Mouse (Mus musculus): ENCODE measurements at regions not wholly inside any gene's neighbourhood (a gene's known extent, or its start where the extent isn't known, plus 50 kb on each side); places are given as distances from the start of the nearest gene placed in this dataset.

GRCm38 (mm10) chr1:69440564-69441334 lies 246.3 kb downstream of the Ikzf2 start:
- Histone ChIP-seq H3K4me2 (no peak overlapping the region), H3K9me3 (no peaks in the 10 kb centered on the region), H3K4me3 (no peak overlapping the region), H3K36me3 (no peaks in the 10 kb centered on the region), H3K27ac (no peak overlapping the region), H3K9ac (no peak overlapping the region), H3K4me1 (no peaks in the 10 kb centered on the region), H3K27me3 (no peaks in the 10 kb centered on the region)
- 83% methylated on average over 14 of the region's 14 CpGs for whole genome bisulfite sequencing
- ATAC-seq (ENCODE audit: insufficient number of reproducible peaks, low FRiP score, low TSS enrichment, low read depth), result no peak

GRCm38 (mm10) chr1:69437042-69437441 lies 250.0 kb downstream of the Ikzf2 start:
- Histone ChIP-seq H3K9me3 (no peaks in the 10 kb centered on the region), H3K36me3 (no peaks in the 10 kb centered on the region), H3K27ac (no peak overlapping the region), H3K4me2 (no peak overlapping the region), H3K9ac (no peak overlapping the region), H3K4me3 (no peak overlapping the region), H3K27me3 (no peaks in the 10 kb centered on the region), H3K4me1 (no peaks in the 10 kb centered on the region)
- WGBS, result 80% methylated on average over 8 of the region's 8 CpGs
- no peak for ATAC-seq (ENCODE audit: insufficient number of reproducible peaks, low FRiP score, low TSS enrichment, low read depth)

GRCm38 (mm10) chr1:69433655-69434357 lies 253.2 kb downstream of the Ikzf2 start:
- H3K9ac ChIP-seq, result no peak overlapping the region
- H3K9me3 ChIP-seq, result no peaks in the 10 kb centered on the region
- no peak overlapping the region for H3K4me3 ChIP-seq
- no peak for ATAC-seq (ENCODE audit: insufficient number of reproducible peaks, low FRiP score, low TSS enrichment, low read depth)
- 44% methylated on average over 8 of the region's 8 CpGs for WGBS
- H3K27me3 ChIP-seq, result no peaks in the 10 kb centered on the region
- no peaks in the 10 kb centered on the region for H3K4me1 ChIP-seq
- no peak overlapping the region for H3K27ac ChIP-seq
- no peaks in the 10 kb centered on the region for H3K36me3 ChIP-seq
- no peak overlapping the region for H3K4me2 ChIP-seq

GRCm38 (mm10) chr1:69430683-69431407 lies 256.2 kb downstream of the Ikzf2 start:
- Histone ChIP-seq H3K4me3 (no peak overlapping the region), H3K4me1 (no peaks in the 10 kb centered on the region), H3K9me3 (no peaks in the 10 kb centered on the region), H3K4me2 (no peak overlapping the region), H3K36me3 (no peaks in the 10 kb centered on the region), H3K9ac (no peak overlapping the region), H3K27me3 (no peaks in the 10 kb centered on the region), H3K27ac (no peak overlapping the region)
- 53% methylated on average over 8 of the region's 8 CpGs for WGBS
- ATAC-seq (ENCODE audit: insufficient number of reproducible peaks, low FRiP score, low TSS enrichment, low read depth), result no peak

- Histone ChIP-seq H3K27me3 (no peaks in the 10 kb centered on the region), H3K36me3 (no peaks in the 10 kb centered on the region), H3K4me2 (no peak overlapping the region), H3K9me3 (no peaks in the 10 kb centered on the region), H3K4me1 (no peaks in the 10 kb centered on the region), H3K27ac (no peak overlapping the region), H3K9ac (no peak overlapping the region), H3K4me3 (no peak overlapping the region)
- no peak for ATAC-seq (ENCODE audit: insufficient number of reproducible peaks, low FRiP score, low TSS enrichment, low read depth)
- 66% methylated on average over 5 of the region's 5 CpGs for whole genome bisulfite sequencing
Observed at GRCm38 (mm10) chr1:69429632-69430031, 257.4 kb downstream of the Ikzf2 start.

GRCm38 (mm10) chr1:69397676-69398075 lies 289.4 kb downstream of the Ikzf2 start:
- WGBS, result 77% methylated on average over 2 of the region's 2 CpGs
- Histone ChIP-seq H3K4me2 (no peak overlapping the region), H3K4me1 (no peaks in the 10 kb centered on the region), H3K27me3 (no peaks in the 10 kb centered on the region), H3K36me3 (no peaks in the 10 kb centered on the region), H3K9me3 (no peaks in the 10 kb centered on the region), H3K4me3 (no peak overlapping the region), H3K9ac (no peak overlapping the region), H3K27ac (no peak overlapping the region)
- no peak for ATAC-seq (ENCODE audit: insufficient number of reproducible peaks, low FRiP score, low TSS enrichment, low read depth)

GRCm38 (mm10) chr1:69382374-69382773 lies 274.5 kb upstream of the Erbb4 start:
- ATAC-seq (ENCODE audit: insufficient number of reproducible peaks, low FRiP score, low TSS enrichment, low read depth), result no peak
- H3K4me1 ChIP-seq, result no peaks in the 10 kb centered on the region
- no peak overlapping the region for H3K27ac ChIP-seq
- H3K9ac ChIP-seq, result no peak overlapping the region
- no peak overlapping the region for H3K4me3 ChIP-seq
- H3K4me2 ChIP-seq, result no peak overlapping the region
- H3K9me3 ChIP-seq, result no peaks in the 10 kb centered on the region; the same call in 1 of the 2 replicates
- 91% methylated on average over 1 of the region's 1 CpGs for WGBS
- H3K27me3 ChIP-seq, result no peaks in the 10 kb centered on the region
- H3K36me3 ChIP-seq, result no peaks in the 10 kb centered on the region

GRCm38 (mm10) chr1:69379741-69380140 lies 271.9 kb upstream of the Erbb4 start:
- Histone ChIP-seq H3K4me1 (no peaks in the 10 kb centered on the region), H3K9me3 (no peaks in the 10 kb centered on the region; the same call in 1 of the 2 replicates), H3K4me3 (no peak overlapping the region), H3K27ac (no peak overlapping the region), H3K27me3 (no peaks in the 10 kb centered on the region), H3K9ac (no peak overlapping the region), H3K36me3 (no peaks in the 10 kb centered on the region), H3K4me2 (no peak overlapping the region)
- 71% methylated on average over 7 of the region's 7 CpGs for WGBS
- no peak for ATAC-seq (ENCODE audit: insufficient number of reproducible peaks, low FRiP score, low TSS enrichment, low read depth)

GRCm38 (mm10) chr1:69376923-69377706 lies 269.3 kb upstream of the Erbb4 start:
- H3K27me3 ChIP-seq, result no peaks in the 10 kb centered on the region
- no peaks in the 10 kb centered on the region for H3K36me3 ChIP-seq
- ATAC-seq (ENCODE audit: insufficient number of reproducible peaks, low FRiP score, low TSS enrichment, low read depth), result no peak
- H3K4me1 ChIP-seq, result no peaks in the 10 kb centered on the region
- H3K9ac ChIP-seq, result no peak overlapping the region
- H3K9me3 ChIP-seq, result no peaks in the 10 kb centered on the region; the same call in 1 of the 2 replicates
- no peak overlapping the region for H3K27ac ChIP-seq
- no peak overlapping the region for H3K4me3 ChIP-seq
- no peak overlapping the region for H3K4me2 ChIP-seq
- 95% methylated on average over 46 of the region's 46 CpGs for WGBS

GRCm38 (mm10) chr1:69375246-69375645 lies 267.4 kb upstream of the Erbb4 start:
- no peak overlapping the region for H3K9ac ChIP-seq
- H3K27me3 ChIP-seq, result no peaks in the 10 kb centered on the region
- H3K4me1 ChIP-seq, result no peaks in the 10 kb centered on the region
- ATAC-seq (ENCODE audit: insufficient number of reproducible peaks, low FRiP score, low TSS enrichment, low read depth), result no peak
- no peak overlapping the region for H3K4me3 ChIP-seq
- no peak overlapping the region for H3K27ac ChIP-seq
- H3K4me2 ChIP-seq, result no peak overlapping the region
- H3K36me3 ChIP-seq, result no peaks in the 10 kb centered on the region
- H3K9me3 ChIP-seq, result no peaks in the 10 kb centered on the region; the same call in 1 of the 2 replicates
- WGBS, result 33% methylated on average over 1 of the region's 1 CpGs

GRCm38 (mm10) chr1:69370078-69370477 lies 262.2 kb upstream of the Erbb4 start:
- Histone ChIP-seq H3K27ac (no peak overlapping the region), H3K36me3 (no peaks in the 10 kb centered on the region), H3K4me1 (no peaks in the 10 kb centered on the region), H3K9me3 (no peaks in the 10 kb centered on the region), H3K9ac (no peak overlapping the region), H3K27me3 (no peaks in the 10 kb centered on the region), H3K4me2 (no peak overlapping the region), H3K4me3 (no peak overlapping the region)
- WGBS, result 86% methylated on average over 2 of the region's 2 CpGs
- ATAC-seq (ENCODE audit: insufficient number of reproducible peaks, low FRiP score, low TSS enrichment, low read depth), result no peak
